Mouse (Mus musculus): ENCODE measurements around the gene Zbtb18. TPM values are rescaled to one million over a fixed set of nuclear protein-coding genes. Genes with fewer than 3 reads are reported as not detected.

Zbtb18 gene
- total RNA-seq, 2 experiments from 2014 or later: 359 to 413 TPM

DNA sequence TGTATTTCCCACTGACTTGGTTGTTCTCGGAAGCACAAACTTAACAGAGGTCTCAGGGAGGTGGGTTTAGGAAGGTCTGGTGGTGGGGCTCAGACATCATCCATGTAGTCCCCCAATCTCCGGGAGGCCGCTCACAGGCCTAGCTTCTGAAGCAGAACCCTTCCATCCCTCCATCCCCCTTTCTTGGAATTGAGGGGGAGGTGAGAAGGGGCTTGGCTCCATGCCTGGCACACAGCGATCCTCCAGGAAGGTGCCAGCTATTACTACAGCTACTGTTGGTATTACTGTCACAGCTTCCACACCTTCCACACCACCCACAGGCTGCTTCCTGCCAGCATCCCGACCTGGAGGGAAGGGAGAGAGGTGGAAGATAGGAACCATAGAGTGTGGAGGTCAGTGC lies 26.3 kb downstream of the Zbtb18 start:
- intact Hi-C loops (cut with DNase I): no loop called here
- peak; percentile 63 to 86 for DNase-seq (ENCODE audit: low spot score in 2 of 2)

DNA sequence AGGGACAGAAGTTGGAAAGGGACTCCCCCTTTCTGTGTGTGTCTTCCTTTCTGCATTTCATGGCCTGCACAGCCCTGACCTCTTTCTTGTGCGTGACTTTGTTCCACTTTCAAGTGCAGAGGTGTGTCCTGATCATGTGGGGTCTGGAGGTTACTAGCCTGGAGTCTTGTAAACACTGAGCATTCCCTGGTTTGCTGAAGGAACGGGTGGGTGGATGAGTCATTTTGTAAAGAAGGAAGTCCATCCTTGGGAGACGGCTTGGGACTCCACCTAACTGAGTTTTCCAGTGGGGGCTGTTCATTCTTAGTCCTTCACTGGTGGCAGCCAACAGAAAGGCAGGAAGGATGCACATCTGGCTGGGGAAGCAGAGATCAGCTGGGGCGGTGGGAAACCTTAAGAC lies 27.9 kb downstream of the Zbtb18 start:
- peak in 1 of 2 experiments; percentile 47 for DNase-seq (ENCODE audit: low spot score in 2 of 2)
- intact Hi-C loops (cut with DNase I): no loop called here

DNA sequence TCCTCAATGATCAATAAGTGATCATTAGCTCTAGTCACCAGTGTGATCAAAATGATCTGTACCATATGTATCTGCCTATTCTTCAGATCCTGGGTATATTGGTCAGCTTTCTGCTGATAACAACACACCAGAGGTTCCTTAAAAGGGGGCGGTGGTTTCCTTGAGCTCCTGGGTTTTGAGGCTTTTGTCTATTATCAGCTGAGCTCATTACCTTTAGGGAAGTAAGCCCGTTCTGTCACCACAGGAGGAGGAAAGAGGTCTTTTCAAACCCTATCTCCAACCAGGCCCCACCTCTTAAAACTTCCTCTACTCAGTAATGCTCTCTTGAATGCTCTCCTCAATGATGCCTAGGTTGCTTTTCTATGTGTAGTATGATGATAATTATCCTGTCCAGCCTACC lies 28.8 kb downstream of the Zbtb18 start:
- intact Hi-C loops (cut with DNase I): no loop called here
- no peak for DNase-seq (ENCODE audit: low spot score in 2 of 2)

DNA sequence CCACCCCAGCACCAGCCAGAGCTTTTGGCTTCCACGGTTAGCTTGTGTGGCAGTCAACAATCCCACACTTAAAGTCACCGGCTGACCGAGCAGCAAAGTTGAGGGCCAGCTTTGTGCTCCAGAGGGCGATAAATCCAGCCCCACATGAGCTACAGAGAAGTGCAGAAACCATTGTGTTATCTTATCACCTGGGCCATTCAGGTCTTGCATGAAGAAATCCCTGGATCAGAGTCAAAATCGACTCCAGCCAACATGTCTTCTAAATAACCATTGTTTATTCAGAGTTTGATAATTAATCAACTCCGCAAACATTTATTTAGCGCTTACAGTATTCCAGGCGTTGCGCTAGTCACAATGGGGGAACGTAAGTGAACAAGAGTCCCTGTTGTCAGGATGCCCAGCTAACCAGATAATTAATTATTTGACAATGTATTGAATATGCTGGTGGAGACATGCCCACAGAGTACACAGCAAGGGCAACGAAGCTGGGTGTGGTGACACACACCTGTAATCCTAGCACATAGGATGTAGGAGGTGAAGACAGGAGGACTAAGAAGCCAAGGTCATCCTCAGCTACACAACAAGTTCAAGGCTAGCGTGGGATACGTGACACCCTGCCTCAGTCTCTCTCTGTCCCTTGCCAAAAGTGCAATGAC lies 33.5 kb downstream of the Zbtb18 start:
- no peak for DNase-seq (ENCODE audit: low spot score in 2 of 2)
- intact Hi-C loops (cut with DNase I): no loop called here

DNA sequence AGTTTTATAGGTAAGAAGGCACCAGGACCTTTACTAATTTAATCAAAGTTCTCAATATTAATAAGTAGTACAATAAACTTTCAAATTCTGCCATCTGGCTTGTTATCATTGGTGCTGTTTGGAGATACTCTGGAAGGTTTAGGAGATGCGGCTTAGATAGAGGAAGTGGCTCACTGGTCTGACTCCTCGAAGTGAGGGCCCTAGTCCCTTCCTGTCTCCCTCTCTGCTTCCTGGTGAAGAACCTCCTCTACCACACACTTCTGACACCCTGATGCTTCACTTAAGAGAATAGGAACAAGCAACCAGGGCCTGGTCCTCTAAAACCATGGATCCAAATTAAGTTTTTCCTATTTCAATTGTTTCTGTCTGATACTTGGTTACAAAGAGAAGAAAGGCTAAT lies 36.4 kb downstream of the Zbtb18 start:
- intact Hi-C loops (cut with DNase I): no loop called here
- no peak for DNase-seq (ENCODE audit: low spot score in 2 of 2)

DNA sequence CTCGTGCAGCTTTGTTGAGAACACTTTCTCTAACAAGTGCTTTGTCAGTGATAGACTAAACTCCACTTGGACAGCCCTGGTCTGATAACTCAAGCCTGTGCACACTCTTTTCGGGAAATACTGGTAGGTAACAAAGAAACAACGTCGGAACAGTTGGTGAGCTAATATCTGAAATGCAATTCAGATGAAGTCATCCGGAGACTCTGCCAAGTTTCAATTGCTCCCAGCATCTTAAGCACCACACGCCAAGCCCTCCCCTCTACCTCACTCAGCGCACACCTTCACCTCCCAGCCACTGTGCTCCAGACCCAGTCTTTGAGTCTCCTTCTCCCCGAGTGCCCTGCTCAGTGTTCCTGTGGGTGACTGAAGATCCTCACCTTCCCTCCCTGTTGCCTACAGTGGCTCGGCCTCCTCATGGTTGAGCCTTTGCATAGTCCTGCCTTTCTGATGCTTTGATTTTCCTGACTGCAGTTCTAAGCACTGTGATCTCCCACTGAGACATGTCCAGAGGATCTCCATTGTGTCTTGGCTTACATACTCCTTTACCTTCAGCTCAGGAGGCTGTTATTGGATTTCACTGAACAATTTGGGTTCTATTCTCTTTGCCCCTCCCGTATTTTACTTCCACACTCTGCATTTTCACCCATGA lies 37.3 kb downstream of the Zbtb18 start:
- intact Hi-C loops (cut with DNase I): no loop called here
- no peak for DNase-seq (ENCODE audit: low spot score in 2 of 2)

DNA sequence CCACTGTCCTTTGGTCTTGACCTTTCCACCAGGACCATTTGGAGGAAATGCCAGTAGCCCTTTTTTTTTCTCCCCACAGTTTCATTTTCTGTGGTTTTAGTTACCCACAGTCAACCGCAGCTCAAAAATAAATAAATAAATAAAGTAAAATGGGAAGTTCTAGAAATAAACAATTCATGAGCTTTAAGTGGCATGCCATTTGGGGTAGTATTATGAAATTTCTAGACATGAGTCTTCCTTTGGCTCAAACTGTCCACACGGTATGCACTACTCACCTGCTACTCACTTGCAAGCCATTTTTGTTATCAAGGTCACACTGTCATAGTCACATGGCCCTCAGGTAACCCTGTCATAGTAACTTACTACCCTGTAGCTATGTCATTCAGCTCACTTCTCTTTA lies 41.5 kb downstream of the Zbtb18 start:
- intact Hi-C loops (cut with DNase I): no loop called here
- no peak for DNase-seq (ENCODE audit: low spot score in 2 of 2)

DNA sequence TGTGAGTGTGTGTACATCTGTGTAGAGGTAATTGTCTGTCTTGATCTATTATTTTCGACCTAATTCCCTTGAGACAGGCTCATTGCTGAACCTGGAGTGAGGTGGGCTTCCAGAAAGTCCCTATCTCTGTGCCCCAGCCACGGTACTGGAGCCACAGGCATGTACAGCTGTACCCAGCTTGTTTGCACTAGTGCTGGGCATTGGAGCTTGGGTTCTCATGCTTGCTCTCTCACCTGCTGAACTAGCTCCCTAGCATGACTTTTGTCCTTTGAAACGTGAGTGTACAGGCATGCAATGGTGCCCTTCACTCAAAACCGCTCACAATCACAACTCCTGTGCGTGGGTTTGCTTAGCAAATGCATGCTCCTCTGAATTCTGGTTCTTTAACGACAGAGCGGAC lies 42.1 kb downstream of the Zbtb18 start:
- no peak for DNase-seq (ENCODE audit: low spot score in 2 of 2)
- intact Hi-C loops (cut with DNase I): no loop called here

DNA sequence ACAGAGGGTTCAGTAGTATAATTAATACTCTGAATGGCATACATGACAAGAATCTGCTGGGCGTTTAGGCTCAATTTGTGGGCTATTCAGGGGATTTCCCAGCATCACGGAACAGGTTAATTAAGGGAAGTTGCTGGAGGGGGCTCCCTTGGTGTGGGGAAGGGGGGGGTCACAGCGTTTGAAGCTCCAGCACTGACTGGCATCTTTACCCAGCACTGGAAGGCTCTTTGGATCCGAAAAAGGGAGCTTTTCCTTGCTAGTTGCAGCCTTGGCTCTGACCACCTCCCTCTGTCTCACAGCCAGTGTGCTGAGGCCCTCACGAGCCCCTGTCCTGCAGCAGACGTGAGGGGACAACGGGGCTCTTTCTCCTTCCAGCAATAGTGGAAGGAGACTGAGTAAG lies 42.5 kb downstream of the Zbtb18 start:
- no peak for DNase-seq (ENCODE audit: low spot score in 2 of 2)
- intact Hi-C loops (cut with DNase I): no loop called here

DNA sequence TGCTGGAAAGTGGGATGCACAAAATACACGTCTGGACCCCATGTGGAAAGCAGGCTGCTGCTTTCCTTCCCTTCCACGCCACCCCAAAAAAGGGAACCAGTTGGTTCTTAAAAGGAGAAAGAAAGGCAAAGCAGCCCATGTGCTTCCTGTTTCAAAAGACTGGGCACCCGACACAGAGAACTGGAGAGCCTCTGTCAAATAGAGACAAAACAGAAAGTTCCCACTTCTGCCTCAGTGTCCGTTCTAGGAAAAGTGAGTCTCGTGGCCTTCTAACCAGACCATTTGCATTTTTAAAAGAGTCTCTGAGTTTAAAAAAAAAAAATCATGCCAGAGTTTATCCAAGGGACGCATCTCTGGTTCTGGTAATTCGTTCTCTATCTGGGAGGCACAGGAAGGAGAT lies 47.7 kb downstream of the Zbtb18 start:
- intact Hi-C loops (cut with DNase I): no loop called here
- DNase-seq (ENCODE audit: low spot score in 2 of 2): peak in 1 of 2 experiments; percentile 32

DNA sequence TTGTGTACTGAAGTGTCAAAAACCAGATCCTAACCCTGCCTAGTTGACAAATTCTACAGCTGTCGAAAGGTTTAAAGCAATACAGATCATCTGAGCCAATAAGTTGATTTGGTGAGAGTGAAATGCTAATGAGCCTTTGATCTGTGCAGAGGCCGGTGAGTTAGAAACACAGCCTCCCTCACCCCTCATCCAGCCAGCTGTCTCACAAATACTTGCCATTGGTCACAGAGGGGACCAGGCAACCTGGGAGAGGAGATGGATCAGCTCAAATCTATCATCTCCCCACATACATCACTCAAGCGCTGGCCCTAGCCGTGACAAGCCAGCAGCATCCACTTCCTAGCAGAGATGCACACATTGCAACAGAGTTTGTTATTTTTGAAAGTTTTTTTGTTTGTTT lies 48.7 kb downstream of the Zbtb18 start:
- no peak for DNase-seq (ENCODE audit: low spot score in 2 of 2)
- intact Hi-C loops (cut with DNase I): no loop called here

DNA sequence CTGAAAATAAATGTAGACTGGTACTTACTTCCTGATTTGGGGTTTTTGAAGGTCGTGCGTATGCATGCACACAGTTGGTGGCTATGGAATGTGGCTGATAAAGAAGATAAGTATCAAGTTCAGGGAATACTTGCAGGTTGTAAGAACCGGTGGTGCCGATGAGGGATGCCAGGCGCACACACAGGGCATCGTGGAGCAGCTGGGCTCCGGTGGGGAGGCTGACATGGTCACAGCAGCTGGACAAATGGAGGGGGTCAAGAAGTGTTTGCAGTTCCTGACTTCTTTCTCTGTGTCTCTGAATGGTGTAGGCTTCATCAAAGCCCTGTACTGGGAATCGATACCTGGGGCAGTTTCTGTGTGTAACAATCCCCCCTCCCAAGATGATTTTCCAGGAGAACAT lies 49.1 kb downstream of the Zbtb18 start:
- DNase-seq (ENCODE audit: low spot score in 2 of 2): no peak
- intact Hi-C loops (cut with DNase I): no loop called here

DNA sequence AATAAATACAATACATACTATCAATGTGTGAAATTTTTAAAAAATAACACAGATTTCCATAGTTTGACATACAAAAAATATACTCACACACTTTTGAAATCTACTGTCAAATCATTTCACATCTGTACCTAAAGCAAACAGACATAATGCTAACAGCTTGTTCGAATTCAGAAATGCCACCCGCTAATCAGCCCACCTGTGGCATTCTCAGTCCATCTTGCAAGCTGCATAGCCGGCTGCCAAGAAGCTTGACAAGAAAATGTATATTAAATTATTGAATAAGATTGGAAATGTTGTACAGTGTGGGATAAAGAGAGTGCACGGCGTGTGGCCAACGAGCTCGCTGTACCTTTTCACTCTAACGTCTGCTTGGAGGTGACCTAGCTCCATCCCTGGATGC lies 52.2 kb downstream of the Zbtb18 start:
- intact Hi-C loops (cut with DNase I): no loop called here
- DNase-seq (ENCODE audit: low spot score in 2 of 2): no peak

DNA sequence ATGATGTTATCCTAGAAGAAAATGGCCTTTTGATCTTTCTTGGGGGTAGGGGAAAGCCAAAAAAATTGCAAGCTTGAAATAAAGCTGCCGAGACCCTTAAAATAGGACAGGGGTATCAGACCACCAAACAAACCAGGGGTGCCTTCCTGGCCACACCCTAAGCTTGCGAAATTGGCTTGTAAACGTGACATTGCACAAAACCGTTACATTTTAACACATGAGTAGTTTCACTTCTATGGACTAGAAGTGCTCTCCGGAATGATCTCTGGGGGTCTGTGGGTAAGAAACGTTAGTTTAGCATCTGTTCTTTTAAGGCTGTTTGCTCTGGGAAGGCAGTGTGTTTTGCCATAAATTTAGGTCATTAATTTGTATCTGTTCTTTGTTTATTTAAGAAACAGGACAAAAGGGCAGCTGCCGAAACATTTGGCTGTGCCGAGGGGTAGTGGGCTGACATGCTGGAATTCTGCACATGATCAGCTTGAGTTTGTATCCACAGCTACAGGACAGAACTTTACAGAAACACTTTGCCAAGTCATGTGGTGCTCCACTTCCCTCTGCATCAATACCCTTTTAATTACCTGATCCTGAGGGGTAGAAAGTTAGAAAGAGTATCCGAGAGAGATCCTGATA lies 52.9 kb downstream of the Zbtb18 start:
- intact Hi-C loops (cut with DNase I): no loop called here
- no peak for DNase-seq (ENCODE audit: low spot score in 2 of 2)

Other genes with a start within 250 kb of the Zbtb18 start
- 100 to 1,000 TPM; 211 to 227 TPM for gene Akt3, start 184.1 kb upstream of the Zbtb18 start, total RNA-seq (2021)